Mouse (Mus musculus) neural tube, embryonic 15.5 days (tissue): Measurements from ENCODE around the gene Rab23. TPM values are rescaled to one million over a fixed set of nuclear protein-coding genes. Genes with fewer than 3 reads are reported as not detected.

Source experiments
- ATAC-seq: fragments of 200-750 bp; cut with Nextera tagmentation; 2 replicates; pipeline ENCODE4 v1.8.0; 2017; ENCODE audit warnings: mild to moderate bottlenecking, moderate TSS enrichment, moderate library complexity; ENCODE audit not compliant: low FRiP score
- H3K27ac ChIP-seq: fragments of 300-500 bp; sonication (generic); replicated peaks from 2 replicates; pipeline ENCODE4 v1.5.1; 2015; ENCODE audit warnings: mild to moderate bottlenecking, inconsistent platforms
- H3K27me3 ChIP-seq: fragments of 300-500 bp; sonication (generic); replicated peaks from 2 replicates; pipeline ENCODE4 v1.6.1; 2015; ENCODE audit warnings: inconsistent platforms
- H3K36me3 ChIP-seq: fragments of 300-500 bp; sonication (generic); 2 replicates; pipeline ENCODE4 v1.6.1; 2015; ENCODE audit warnings: inconsistent platforms
- H3K4me1 ChIP-seq: fragments of 300-500 bp; sonication (generic); 2 replicates; pipeline ENCODE4 v1.6.1; 2015; ENCODE audit warnings: inconsistent platforms
- H3K4me2 ChIP-seq: fragments of 300-500 bp; sonication (generic); 2 replicates; pipeline ENCODE4 v1.6.1; 2015; ENCODE audit warnings: inconsistent platforms, mild to moderate bottlenecking, moderate library complexity
- H3K4me3 ChIP-seq: fragments of 300-500 bp; sonication (generic); replicated peaks from 2 replicates; pipeline ENCODE4 v1.5.1; 2015; ENCODE audit warnings: mild to moderate bottlenecking, inconsistent platforms
- H3K9ac ChIP-seq: fragments of 300-500 bp; sonication (generic); replicated peaks from 2 replicates; pipeline ENCODE4 v1.6.1; 2015; ENCODE audit warnings: mild to moderate bottlenecking, inconsistent platforms
- H3K9me3 ChIP-seq: fragments of 300-500 bp; sonication (generic); replicated peaks from 2 replicates; pipeline ENCODE4 v1.6.1; 2016; ENCODE audit warnings: inconsistent platforms
- WGBS: fragments of 180-500 bp; shearing (Covaris S2); methylation state at CpG from one replicate; pipeline ENCODE4 v1.1.7; 2015; ENCODE audit warnings: mixed read lengths; 5-methylcytosine and 5-hydroxymethylcytosine counted together
- polyA plus RNA-seq: library from polyadenylated mRNA; unstranded; fragments of >200 nt; fragmentation: Nextera tagmentation; extraction: Ambion mirVana; gene quantifications from 2 replicates; pipeline ENCODE4 v1.2.1, GENCODE M21; 2015

The Rab23 gene
- polyA plus RNA-seq, 1 experiment from 2014 or later, result 31.1 TPM

DNA sequence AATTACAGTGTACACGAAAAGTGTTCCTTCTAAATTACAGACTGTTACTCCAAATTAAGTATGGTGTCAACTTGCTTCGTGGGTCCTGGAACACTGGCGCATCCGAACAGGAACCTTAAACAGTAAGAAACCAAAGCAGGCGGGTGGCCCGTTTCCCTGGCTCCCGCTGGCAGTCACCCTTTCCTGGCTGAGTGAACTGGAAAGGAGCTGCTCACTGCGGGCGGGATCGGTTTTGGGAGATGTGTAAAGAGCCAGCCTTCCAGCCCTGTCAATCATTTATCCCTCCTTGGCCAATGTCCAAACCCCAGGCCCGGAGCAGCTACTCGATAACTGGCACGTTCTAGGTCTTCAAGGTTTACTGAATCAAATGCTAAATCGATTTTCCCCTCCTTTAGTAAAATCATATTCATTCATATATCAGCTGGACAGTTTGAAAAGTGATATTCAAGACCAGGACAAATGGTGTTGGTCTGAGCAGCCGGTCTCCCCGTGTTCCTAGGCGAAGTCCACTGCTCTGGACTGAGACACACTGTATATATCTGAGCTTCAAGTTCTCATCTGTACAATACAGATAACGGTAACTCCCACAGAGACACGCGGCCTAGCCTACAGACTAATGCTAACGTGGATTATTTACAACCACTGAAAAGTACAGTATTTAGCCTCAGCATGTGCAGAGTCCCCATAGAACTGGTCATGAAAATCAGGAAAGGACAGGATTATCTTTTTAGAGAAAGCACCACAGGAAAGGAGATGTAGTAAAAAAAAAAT is 35.5 kb downstream of the Rab23 start:
- Histone ChIP-seq H3K4me2 (no peak overlapping the region), H3K9me3 (no peaks in the 10 kb centered on the region), H3K9ac (no peak overlapping the region), H3K4me3 (no peak overlapping the region), H3K4me1 (peaks cover 26% of the 10 kb centered on the region), H3K36me3 (peaks cover under 1% of the 10 kb centered on the region; the same call in 1 of the 2 replicates), H3K27ac (no peak overlapping the region), H3K27me3 (no peaks in the 10 kb centered on the region)
- ATAC-seq, result no peak
- WGBS, result 79% methylated on average over 21 of the region's 21 CpGs

DNA sequence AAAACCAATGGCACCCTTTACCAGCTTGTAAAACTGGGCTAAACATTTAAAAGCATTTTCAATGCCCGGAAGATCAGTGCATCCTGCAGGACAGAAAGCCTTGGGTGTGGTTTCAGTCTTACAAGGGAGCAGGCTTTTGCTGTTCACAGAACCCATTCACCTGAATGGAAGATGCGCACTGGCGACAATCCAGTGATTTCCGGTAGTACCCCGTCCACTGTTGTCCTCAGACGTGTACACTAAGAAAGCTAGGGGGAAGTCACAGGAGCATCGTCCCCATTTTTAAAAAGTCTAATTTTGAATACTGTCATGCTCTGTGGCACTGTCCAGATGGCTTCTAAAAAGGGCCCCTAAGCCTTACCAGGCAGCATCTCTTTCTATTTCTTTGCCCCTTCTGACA is 36.1 kb downstream of the Rab23 start:
- Histone ChIP-seq H3K9me3 (no peaks in the 10 kb centered on the region), H3K27ac (no peak overlapping the region), H3K4me3 (no peak overlapping the region), H3K4me1 (peaks cover 26% of the 10 kb centered on the region), H3K36me3 (peaks cover 7% of the 10 kb centered on the region; the same call in 1 of the 2 replicates), H3K9ac (no peak overlapping the region), H3K27me3 (no peaks in the 10 kb centered on the region), H3K4me2 (peak overlapping the region; percentile 81; the same call in 1 of the 2 replicates)
- WGBS, result 84% methylated on average over 7 of the region's 7 CpGs
- no peak for ATAC-seq

DNA sequence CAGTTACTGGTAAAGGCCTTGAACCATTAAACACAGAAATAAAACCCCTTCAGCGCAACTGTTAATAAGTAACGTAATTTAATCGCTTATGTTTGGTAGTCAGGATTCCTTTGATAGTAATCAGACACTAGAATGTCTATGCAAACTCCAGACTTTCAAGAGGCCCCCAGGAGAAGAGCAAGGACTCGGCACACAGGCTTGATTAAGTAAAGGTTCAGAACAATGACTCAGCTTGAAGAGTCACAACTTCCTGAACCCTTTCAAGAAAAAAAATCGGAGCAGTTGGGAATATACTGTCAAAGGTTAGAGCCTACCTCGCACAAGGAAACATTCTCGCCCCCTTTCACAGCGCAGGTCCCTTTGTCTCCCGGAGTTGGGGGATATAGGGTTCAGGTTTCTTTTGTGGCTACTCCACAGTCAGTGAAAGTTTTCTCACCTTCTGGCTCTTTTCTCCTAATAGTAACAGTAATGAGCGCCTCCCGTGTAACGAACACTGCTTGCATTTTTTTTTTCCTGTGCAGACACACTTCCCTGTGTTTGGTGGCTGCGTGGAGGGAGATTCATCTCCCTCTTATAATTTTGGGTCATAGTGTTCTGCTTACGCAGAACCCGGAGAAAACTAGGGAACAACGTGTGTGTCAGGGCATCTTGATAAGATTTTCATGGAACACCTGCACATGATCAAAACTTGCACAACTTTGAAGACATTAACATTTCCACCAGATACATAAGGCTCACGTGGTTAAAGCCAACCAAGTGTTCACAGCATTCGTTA is 36.8 kb downstream of the Rab23 start:
- ATAC-seq, result no peak
- H3K36me3 ChIP-seq, result peaks cover 10% of the 10 kb centered on the region; the same call in 1 of the 2 replicates
- H3K27ac ChIP-seq, result no peak overlapping the region
- H3K9ac ChIP-seq, result no peak overlapping the region
- peak overlapping the region; percentile 81 for H3K4me2 ChIP-seq
- peaks cover 26% of the 10 kb centered on the region for H3K4me1 ChIP-seq
- WGBS, result 33% methylated on average over 18 of the region's 18 CpGs
- peak overlapping the region; percentile 74 for H3K4me3 ChIP-seq
- H3K9me3 ChIP-seq, result no peaks in the 10 kb centered on the region
- H3K27me3 ChIP-seq, result no peaks in the 10 kb centered on the region

DNA sequence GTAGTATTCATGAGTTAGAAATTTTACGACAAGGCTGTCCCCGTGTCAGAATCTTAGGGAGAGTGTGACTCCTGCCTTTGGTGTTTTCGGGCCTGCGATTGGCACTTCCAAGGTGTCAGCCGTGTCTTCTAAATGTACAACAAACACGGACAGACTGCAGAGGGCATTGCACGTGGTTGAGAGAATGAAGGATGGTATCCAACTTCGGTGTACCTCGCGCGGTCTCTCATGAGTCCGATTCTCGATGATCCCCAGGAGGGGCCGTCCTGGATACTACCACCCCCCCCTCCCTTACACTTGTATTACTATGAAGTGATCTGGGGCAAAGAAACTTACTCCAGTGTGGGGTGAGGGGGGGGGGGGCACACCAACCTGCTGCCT is 37.3 kb downstream of the Rab23 start:
- Histone ChIP-seq H3K9me3 (no peaks in the 10 kb centered on the region), H3K4me3 (peak overlapping the region; percentile 74), H3K36me3 (peaks cover 10% of the 10 kb centered on the region; the same call in 1 of the 2 replicates), H3K9ac (peak overlapping the region; percentile 84), H3K27ac (no peak overlapping the region), H3K4me2 (peak overlapping the region; percentile 81), H3K4me1 (peaks cover 26% of the 10 kb centered on the region), H3K27me3 (no peaks in the 10 kb centered on the region)
- ATAC-seq, result peak; percentile 69
- 5% methylated on average over 14 of the region's 14 CpGs for WGBS

DNA sequence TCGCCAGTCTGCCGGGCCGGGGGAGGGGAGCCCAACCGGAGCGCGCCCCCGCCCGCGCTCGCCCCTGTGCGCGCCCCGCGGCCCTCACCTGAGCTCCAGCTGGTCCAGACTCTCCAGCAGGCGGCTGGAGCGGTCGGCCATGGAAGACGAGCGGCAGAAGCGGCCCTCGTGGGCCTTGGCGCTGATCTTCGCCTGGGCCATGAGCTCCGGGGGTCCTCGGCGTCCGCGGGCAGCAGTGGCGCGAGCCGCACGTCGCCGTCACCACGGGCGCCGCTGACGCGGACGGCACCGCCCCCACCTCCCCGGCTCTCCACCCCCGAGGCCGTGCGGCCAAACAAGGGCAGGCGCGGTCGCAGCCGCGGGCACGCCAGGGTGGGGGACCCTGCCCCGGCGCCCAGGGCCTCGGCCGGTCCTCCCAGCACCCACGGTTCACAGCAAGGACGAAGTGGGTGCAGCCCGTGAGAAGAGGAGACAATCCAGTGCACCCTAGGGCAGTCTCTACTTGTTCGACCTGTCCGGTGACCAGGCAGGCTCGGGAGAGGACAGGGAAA is 37.9 kb downstream of the Rab23 start, which contains the start of gene Bag2:
Gene Bag2 (minus strand): TSS at position 305 of the 551 bp plus-strand sequence.
- Histone ChIP-seq H3K4me3 (peak within 1 kb of the TSS; percentile 74), H3K4me2 (peak within 1 kb of the TSS; percentile 81), H3K36me3 (peaks cover 10% of the 10 kb centered on the region; the same call in 1 of the 2 replicates), H3K4me1 (peaks cover 26% of the 10 kb centered on the region), H3K9ac (peak within 1 kb of the TSS; percentile 84), H3K27me3 (no peaks in the 10 kb centered on the region), H3K27ac (peak within 1 kb of the TSS; percentile 60), H3K9me3 (no peaks in the 10 kb centered on the region)
- WGBS, result under 1% methylated on average over 61 of the region's 61 CpGs
- ATAC-seq, result peak; percentile 85

DNA sequence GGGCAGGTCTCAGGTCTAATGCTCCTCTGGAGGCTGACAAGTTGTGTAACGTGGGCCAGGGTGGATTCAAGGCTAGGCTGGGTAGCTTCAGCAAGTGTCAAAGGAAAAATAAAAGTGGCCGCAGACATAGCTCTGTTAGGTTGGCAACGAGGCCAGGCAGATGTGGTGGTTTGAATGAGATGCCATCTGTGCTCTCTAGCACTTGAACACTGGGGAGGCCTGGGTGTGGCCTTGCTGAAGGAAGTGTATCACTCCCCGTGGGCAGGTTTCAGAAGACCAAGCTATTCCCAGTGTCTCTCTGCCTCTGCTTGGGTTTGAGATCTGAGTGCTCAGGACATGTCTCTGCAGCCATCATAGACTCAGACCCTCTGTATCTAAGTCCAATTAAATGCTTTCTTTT is 38.8 kb downstream of the Rab23 start:
- no peaks in the 10 kb centered on the region for H3K9me3 ChIP-seq
- H3K4me1 ChIP-seq, result peaks cover 26% of the 10 kb centered on the region
- H3K27ac ChIP-seq, result no peak overlapping the region
- H3K9ac ChIP-seq, result no peak overlapping the region
- H3K27me3 ChIP-seq, result no peaks in the 10 kb centered on the region
- no peak overlapping the region for H3K4me2 ChIP-seq
- no peak overlapping the region; the same call in 1 of the 2 replicates for H3K4me3 ChIP-seq
- WGBS, result 49% methylated on average over 4 of the region's 4 CpGs
- H3K36me3 ChIP-seq, result peaks cover 10% of the 10 kb centered on the region; the same call in 1 of the 2 replicates
- no peak for ATAC-seq

DNA sequence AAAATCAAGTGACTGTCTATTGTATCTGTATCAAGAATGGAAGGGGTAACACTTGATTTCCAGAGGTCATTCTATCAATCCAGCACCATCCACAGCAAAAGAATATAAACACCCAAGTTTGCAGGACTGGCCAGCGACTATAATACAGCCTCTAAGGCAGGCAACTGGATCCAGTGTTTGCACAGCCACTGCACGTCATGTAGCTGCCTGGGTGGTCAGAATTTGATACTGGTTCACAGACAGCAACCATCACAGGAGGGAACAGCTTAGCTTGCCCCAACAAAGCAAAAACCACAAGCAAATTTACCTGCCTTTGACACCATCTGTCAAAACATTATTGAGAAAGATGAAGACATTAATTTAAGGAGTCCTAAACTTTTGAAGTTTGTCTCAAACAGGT is 44.1 kb downstream of the Rab23 start:
- 68% methylated on average over 2 of the region's 2 CpGs for WGBS
- no peaks in the 10 kb centered on the region for H3K27me3 ChIP-seq
- no peak overlapping the region for H3K4me2 ChIP-seq
- no peak for ATAC-seq
- H3K36me3 ChIP-seq, result peaks cover 20% of the 10 kb centered on the region; the same call in 1 of the 2 replicates
- H3K9me3 ChIP-seq, result no peaks in the 10 kb centered on the region
- H3K27ac ChIP-seq, result no peak overlapping the region
- no peaks in the 10 kb centered on the region for H3K4me1 ChIP-seq
- H3K9ac ChIP-seq, result no peak overlapping the region
- H3K4me3 ChIP-seq, result no peak overlapping the region

DNA sequence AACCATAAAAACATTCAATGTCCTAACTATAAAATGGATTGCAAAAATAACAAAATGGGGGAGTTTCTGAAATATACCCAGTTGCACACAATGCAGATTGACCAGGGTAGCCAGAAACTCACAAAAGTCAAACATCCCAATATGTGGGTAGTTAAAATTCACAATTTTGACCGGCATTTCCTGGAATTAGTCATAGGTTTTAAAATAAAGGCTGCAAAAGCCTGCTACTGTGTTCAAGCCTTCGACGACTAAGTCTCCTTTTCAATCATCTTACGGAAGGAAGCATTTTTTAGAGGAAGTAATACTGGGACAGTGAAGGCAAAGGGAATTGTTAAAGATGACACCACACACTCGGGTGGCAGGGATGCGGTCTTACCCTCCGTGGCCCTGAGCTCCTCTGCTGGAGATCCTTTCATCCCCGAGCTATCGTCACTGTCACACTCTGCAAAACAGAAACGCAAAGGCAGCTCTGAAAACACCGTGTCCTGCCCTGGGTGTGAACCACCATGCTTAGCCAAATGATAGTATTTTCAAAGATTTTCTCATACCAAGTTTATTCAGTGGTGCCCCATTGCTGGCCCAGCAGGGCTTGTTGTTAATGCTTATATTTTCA is 45.9 kb downstream of the Rab23 start:
- ATAC-seq, result no peak
- Histone ChIP-seq H3K4me2 (no peak overlapping the region), H3K9me3 (no peaks in the 10 kb centered on the region), H3K4me1 (no peaks in the 10 kb centered on the region), H3K27ac (no peak overlapping the region), H3K9ac (no peak overlapping the region), H3K36me3 (peaks cover 29% of the 10 kb centered on the region), H3K27me3 (no peaks in the 10 kb centered on the region), H3K4me3 (no peak overlapping the region)
- 92% methylated on average over 11 of the region's 11 CpGs for WGBS

DNA sequence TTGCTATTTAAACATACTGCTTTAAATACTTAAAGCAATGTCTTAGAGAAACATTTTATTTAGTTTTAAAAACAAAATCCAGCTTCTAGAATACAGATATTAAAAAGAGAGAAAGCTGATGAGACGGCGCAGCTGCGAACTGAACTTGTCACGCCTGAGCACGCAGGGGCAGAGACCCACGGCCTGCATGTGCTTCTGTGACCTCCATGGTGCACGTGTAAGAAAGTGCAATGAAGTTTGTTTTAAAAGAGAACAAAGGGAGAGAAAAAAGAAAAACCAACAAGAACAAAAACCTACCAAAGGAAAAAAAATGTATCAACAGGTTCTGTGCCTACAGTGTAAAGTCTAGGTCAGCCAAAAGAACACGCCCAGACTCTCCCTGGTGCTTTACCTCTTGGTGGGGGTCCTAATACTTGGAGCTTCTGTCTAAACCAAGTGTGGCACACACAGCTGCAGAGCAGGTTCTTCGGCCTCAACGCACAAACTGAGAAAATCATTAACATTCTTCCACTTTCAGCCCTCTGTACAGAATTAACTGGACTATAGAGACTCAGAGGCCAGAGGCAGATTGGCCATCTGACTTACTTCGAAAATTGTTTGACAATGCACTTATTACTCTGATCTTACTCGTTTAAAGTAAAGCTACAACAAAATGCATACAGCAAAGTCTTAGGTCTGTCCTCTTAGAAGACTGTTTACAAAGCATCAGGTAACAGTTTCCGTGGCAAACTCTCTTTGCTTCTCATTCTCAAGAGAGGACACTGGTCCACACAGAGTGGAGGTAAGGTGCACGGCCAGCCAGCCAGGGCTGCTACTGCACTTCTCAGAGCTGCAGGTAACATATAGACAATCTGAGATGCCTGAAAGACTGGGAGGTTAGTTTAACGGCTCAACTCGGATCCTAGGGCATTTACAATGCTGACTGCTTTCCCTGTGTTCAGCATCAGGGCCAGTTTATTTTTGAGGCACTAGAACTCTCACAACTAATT is 47.1 kb downstream of the Rab23 start:
- WGBS, result 82% methylated on average over 16 of the region's 16 CpGs
- peaks cover 33% of the 10 kb centered on the region for H3K36me3 ChIP-seq
- H3K4me3 ChIP-seq, result no peak overlapping the region
- no peak overlapping the region for H3K4me2 ChIP-seq
- H3K27me3 ChIP-seq, result no peaks in the 10 kb centered on the region
- no peak for ATAC-seq
- H3K27ac ChIP-seq, result no peak overlapping the region
- H3K9me3 ChIP-seq, result no peaks in the 10 kb centered on the region
- no peak overlapping the region for H3K9ac ChIP-seq
- no peaks in the 10 kb centered on the region for H3K4me1 ChIP-seq

DNA sequence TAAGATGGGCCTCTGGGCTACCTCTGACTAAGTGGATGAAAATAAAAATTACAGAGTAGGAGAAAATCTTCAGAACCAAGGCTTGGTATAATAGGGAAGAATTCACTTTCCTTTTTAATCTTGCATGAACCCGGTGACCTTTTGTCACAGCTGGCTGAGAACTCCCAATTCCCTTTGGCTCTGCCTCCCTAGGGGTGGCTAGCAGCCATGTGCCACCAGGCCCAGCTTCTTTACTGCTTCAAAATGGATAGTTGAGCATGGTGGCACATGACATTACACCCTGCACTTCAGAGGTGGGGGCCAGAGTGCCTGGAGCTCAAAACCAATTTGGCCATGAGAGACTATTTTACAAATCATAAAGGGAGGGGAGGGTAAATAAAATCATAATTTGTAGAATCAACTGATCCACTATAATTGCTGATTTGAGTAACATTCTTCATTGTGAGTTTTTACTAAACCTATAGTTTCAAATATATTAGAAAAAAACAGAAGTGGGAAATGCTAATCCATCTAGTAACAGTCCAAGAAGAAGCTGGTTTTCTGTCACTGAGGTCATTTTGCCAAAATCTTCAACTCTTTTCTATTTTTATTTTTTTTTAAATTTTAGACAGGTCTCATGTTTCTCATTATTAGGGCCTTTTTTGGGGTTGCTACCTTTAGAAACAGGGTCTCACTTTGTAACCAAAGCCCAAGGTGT is 48.6 kb downstream of the Rab23 start:
- Histone ChIP-seq H3K4me1 (no peaks in the 10 kb centered on the region), H3K27me3 (no peaks in the 10 kb centered on the region), H3K27ac (no peak overlapping the region), H3K9me3 (no peaks in the 10 kb centered on the region), H3K36me3 (peaks cover 37% of the 10 kb centered on the region), H3K4me3 (no peak overlapping the region), H3K9ac (no peak overlapping the region), H3K4me2 (no peak overlapping the region)
- no peak for ATAC-seq
- 93% methylated on average over 1 of the region's 1 CpGs for WGBS
